Mouse (Mus musculus): ENCODE measurements around the gene Ccr4. TPM values are rescaled to one million over a fixed set of nuclear protein-coding genes. Genes with fewer than 3 reads are reported as not detected.

Ccr4 gene
- not detected for polyA plus RNA-seq (2021)

DNA sequence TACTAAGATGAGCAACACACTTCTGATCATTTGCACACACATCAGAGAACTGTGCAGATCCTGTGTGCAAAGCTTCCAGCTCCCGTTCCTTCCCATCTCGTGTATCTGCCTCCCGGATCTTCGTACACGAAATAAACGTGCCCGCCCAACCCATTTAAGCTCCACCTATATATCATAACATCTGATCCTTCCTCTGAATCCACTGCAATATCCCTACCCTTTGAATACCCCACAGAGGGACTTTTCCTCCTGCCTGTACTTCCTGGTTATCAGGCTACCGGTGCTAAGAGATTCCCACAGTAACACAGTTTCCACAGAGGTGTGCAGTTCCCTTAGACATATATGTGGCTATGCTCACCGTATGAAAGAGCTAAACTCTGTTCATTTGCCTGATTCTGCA is at the start of gene Ccr4:
Gene Ccr4, minus strand, starts transcription at position 101 of the 400 bp plus-strand sequence.
- in situ Hi-C loops (cut with MboI; ENCODE audit: low pct_unique_long_range_greater_than_20kb): loop anchor here (5.0 kb wide), 1 partner anchor 77 kb away; no protein-coding TSS in a partner anchor
- ATAC-seq (no peak), DNase-seq (ENCODE audit: low read depth, low spot score) (no peak)
- no peak for TF ChIP-seq CTCF (IDR thresholded peaks at IDR 0.05)
- POLR2A ChIA-PET: no interaction called here
- H3K27me3 ChIP-seq: no peaks in the 10 kb centered on the region
- CTCF ChIA-PET: interaction anchor here (1.1 kb wide), 1 partner anchor 62 kb away, joined by 3 read pairs; no protein-coding TSS in a partner anchor

DNA sequence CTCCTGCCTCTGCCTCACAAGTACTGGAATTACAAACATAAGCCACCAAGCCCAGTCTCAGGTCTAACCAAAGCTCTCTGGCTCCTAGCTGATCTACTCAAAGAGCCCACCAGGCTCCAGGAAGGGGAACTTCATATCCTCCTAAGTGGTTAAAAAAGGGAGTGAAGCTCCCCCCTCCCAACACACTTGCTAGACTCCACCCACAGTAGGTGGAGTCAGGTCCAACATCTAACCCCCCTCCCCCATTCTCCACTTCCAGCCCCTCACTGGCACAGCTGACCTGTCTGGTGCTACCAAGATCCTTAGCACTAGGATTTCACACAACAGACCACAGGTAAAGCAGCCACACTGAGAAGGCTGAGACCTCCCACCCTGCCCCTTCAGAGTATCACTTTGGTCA is 49.1 kb upstream of the Ccr4 start:
- H3K27me3 ChIP-seq: no peaks in the 10 kb centered on the region
- ChIA-PET POLR2A (no interaction called here), CTCF (no interaction called here)
- no peak for TF ChIP-seq CTCF (IDR thresholded peaks at IDR 0.05)
- in situ Hi-C loops (cut with MboI; ENCODE audit: low pct_unique_long_range_greater_than_20kb): no loop called here
- DNase-seq (ENCODE audit: low read depth, low spot score) (no peak), ATAC-seq (no peak)

DNA sequence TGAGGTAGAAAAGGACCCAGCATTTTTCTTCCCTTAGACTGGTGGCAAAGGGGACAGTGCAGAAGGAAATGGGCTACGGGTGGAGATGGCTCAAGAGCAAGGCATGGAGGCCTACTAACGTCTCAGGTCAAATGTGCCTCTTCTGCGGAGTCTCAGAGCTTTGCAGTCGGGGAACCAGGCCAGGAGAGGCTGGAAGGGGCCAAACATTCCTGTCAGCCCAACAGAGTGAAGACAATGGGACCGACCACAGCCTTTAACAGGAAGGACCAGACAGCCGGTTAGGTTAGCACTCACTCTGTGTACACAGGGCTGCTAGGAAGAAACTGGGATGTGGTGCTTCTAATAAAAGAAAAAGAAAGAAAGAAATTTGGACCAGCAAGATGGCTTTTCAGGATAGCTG is 45.3 kb upstream of the Ccr4 start:
- no peaks in the 10 kb centered on the region for H3K27me3 ChIP-seq
- DNase-seq (ENCODE audit: low read depth, low spot score) (no peak), ATAC-seq (no peak)
- in situ Hi-C loops (cut with MboI; ENCODE audit: low pct_unique_long_range_greater_than_20kb): no loop called here
- CTCF ChIA-PET: interaction anchor here (0.6 kb wide), 1 partner anchor 537 kb away, joined by 3 read pairs; no protein-coding TSS in a partner anchor
- TF ChIP-seq CTCF (IDR thresholded peaks at IDR 0.05): no peak
- POLR2A ChIA-PET: no interaction called here

DNA sequence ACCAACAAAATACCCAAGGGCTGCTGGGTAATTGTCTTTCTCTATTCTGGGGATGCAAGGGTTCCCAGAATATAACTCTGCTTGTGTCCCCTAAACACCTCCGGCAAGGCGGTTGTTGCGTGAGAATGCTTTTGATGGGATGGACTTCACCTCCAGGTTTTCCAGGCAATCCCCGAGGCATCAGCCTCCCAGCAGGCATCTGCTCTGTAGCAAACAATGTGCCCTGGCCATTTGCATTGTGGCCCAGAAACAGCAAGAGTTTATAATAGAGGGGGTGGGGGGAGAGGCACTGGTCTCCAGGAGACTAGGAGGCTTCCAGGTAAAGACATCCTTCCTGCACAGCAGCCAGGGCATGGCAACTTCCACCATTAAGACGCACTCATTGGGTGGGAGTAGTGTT is 44.4 kb upstream of the Ccr4 start:
- no peak for DNase-seq (ENCODE audit: low read depth, low spot score)
- CTCF ChIA-PET: no interaction called here
- H3K27me3 ChIP-seq: no peaks in the 10 kb centered on the region
- in situ Hi-C loops (cut with MboI; ENCODE audit: low pct_unique_long_range_greater_than_20kb): no loop called here
- TF ChIP-seq CTCF (IDR thresholded peaks at IDR 0.05): no peak
- ATAC-seq: no peak
- POLR2A ChIA-PET: no interaction called here

DNA sequence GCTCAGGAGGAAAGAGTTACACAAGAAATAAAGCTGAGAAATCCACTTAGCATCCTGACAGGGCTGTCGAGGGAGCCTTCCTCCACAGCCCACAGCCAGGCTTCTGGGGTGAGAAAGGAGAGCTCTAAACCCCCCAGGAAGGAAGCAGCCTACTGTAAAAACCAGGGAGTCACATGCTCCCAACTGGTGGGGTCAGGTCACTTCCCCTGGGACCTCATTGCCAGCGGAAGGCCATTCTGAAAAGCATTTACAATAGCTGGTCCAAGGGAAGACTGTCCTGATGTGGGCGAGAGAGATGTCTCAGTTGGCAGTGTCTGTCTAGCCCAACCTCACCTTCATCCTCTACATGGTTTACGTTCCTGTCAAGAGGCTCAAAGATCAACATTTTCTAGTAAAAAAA is 43.8 kb upstream of the Ccr4 start:
- TF ChIP-seq CTCF (IDR thresholded peaks at IDR 0.05): no peak
- in situ Hi-C loops (cut with MboI; ENCODE audit: low pct_unique_long_range_greater_than_20kb): no loop called here
- DNase-seq (ENCODE audit: low read depth, low spot score) (no peak), ATAC-seq (no peak)
- ChIA-PET CTCF (no interaction called here), POLR2A (no interaction called here)
- H3K27me3 ChIP-seq: no peaks in the 10 kb centered on the region

DNA sequence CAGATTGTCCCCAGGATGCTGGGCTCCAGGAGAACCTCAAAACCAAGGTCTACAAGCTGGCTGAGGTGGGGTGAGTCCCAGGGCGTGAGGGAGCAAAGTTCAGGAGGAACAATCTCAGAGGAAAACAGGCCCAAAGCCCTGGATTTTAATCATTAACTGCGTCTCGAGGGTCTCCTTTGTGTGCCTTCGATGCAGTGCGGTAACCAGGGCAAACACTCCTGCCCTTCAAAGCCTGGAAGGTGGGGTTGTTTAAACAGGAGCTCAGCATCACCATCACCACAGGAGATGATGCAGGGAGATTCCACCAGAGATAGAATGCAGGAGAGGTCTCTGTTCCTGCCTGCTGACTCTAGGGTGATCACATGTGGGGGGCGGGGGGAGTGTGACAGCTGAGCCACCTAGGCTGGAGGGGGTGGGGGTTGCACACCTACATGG is 42.9 kb upstream of the Ccr4 start:
- TF ChIP-seq CTCF (IDR thresholded peaks at IDR 0.05): no peak
- H3K27me3 ChIP-seq: no peaks in the 10 kb centered on the region
- ATAC-seq (no peak), DNase-seq (ENCODE audit: low read depth, low spot score) (no peak)
- in situ Hi-C loops (cut with MboI; ENCODE audit: low pct_unique_long_range_greater_than_20kb): no loop called here
- ChIA-PET POLR2A (no interaction called here), CTCF (no interaction called here)

DNA sequence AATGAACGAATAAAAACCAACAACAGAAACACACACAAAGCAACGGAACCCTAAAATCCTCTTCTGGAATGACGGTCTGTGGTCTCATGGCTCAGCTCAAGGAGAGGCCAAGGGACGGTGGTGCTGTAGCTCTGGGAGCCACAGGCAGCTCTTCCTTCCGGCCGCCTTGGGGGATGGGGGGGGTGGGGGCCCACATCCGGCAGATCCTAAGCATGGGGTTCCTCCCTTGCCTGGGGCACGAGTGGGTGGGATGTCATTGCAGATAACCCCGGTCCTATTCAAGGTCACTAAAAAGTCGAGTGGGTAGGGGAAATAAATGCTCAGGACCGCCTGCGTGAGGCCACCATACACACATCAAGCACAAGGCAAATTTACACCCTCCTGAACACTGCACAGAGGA is 42.0 kb upstream of the Ccr4 start:
- ATAC-seq: no peak
- ChIA-PET CTCF (interaction anchor here (0.6 kb wide), 1 partner anchor 50 kb away, joined by 3 read pairs; no protein-coding TSS in a partner anchor), POLR2A (no interaction called here)
- DNase-seq (ENCODE audit: low read depth, low spot score): no peak
- TF ChIP-seq CTCF (IDR thresholded peaks at IDR 0.05): no peak
- no peaks in the 10 kb centered on the region for H3K27me3 ChIP-seq
- in situ Hi-C loops (cut with MboI; ENCODE audit: low pct_unique_long_range_greater_than_20kb): no loop called here

DNA sequence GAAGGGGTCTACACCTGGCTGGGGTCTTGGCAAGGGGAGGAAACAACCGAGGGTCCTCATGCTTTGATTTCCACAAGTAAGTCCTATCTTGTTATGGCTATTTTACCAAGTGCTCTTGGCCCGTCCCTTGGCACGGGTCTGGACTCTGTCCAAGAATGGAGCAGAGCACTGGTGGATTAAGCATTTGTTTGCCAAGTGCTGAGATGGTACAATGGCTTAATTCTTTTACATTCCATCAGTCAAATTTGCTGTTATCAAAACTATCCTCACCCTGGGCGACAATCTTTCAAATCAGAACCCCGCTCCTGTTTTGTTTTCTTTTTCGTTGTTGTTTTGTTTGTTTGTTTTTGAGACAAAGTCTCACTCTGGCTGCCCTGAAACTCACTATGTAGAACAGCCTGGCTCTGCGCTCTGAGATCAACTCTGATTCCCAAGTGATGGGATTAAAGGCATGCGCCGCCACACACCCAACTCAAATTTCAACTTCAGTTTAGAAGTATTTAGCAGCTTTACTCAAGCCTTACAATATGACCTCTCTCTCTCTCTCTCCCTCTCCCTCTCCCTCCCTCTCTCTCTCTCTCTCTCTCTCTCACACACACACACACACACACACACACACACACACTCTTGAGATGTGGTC is 40.2 kb upstream of the Ccr4 start:
- no peaks in the 10 kb centered on the region for H3K27me3 ChIP-seq
- ChIA-PET POLR2A (no interaction called here), CTCF (no interaction called here)
- DNase-seq (ENCODE audit: low read depth, low spot score) (no peak), ATAC-seq (no peak)
- TF ChIP-seq CTCF (IDR thresholded peaks at IDR 0.05): no peak
- in situ Hi-C loops (cut with MboI; ENCODE audit: low pct_unique_long_range_greater_than_20kb): no loop called here

DNA sequence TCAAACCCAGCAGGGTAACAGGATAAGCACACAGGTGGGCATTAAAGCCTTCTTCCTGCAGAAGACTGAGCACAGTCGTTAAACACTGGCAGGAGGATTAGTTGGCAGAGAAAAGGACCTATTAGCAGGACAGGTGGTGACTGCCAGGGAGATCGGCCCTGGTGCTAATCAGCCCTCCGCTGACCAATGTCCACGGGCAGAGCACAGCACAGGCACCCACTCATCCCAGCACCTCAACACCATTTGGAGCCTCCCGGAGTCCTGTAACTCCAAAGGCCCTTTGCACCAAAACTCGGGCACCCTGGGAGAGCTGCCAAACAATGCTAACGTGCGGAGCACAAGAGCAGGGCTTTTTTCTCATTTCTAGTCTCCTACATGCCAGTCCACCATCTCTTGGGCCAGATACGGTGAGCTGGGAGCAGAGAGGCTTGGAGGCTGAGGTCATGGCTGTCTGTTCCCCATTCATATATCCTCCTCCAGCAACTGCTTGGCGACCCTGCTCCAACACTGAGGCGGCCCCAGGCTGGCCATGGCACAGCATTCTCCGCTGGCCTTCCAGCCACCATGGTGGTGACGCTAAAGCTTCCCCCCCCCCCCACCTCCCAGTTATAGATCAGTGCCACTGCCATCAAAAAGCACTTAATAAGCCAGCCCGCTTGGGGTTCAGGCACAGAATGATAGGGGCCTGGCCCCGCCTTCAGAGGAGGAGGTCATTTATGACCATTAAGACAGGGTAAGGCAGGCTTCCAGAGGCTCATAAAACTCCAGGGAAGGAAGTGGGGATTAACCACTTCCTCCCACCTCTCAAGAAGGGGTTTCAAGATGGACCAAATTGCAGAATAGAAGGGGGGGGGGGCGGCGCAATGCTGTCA is 39.4 kb upstream of the Ccr4 start:
- ChIA-PET CTCF (no interaction called here), POLR2A (no interaction called here)
- in situ Hi-C loops (cut with MboI; ENCODE audit: low pct_unique_long_range_greater_than_20kb): no loop called here
- DNase-seq (ENCODE audit: low read depth, low spot score) (no peak), ATAC-seq (no peak)
- H3K27me3 ChIP-seq: no peaks in the 10 kb centered on the region
- no peak for TF ChIP-seq CTCF (IDR thresholded peaks at IDR 0.05)

DNA sequence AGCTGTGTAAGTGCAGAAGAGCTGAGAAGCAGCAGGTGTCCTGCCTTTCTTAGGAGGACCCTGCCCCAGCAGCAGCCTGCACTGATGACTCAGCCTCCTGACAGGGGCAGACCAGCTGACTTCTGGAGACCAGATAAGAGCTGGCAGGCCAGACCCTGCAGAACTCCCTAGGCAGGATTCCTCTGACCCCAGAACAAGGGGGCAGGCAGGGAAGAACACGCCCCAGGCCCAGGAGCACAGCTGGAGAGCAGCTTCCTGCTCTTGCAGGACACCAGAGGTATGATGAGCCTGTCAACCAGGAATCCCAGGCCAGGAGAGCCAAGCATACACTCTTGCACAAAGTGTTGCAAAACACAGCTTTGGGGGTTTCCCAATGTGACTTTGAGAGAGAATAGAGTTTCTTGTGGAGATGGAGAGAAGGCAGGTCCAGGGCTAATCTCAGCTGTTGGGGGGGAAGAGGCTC is 36.6 kb upstream of the Ccr4 start:
- in situ Hi-C loops (cut with MboI; ENCODE audit: low pct_unique_long_range_greater_than_20kb): no loop called here
- peak; percentile 34 for DNase-seq (ENCODE audit: low read depth, low spot score)
- TF ChIP-seq CTCF (IDR thresholded peaks at IDR 0.05): no peak
- ChIA-PET POLR2A (interaction anchor here (0.6 kb wide), 1 partner anchor 9 kb away, joined by 3 read pairs; no protein-coding TSS in a partner anchor), CTCF (no interaction called here)
- peak; percentile 68 for ATAC-seq
- no peaks in the 10 kb centered on the region for H3K27me3 ChIP-seq

DNA sequence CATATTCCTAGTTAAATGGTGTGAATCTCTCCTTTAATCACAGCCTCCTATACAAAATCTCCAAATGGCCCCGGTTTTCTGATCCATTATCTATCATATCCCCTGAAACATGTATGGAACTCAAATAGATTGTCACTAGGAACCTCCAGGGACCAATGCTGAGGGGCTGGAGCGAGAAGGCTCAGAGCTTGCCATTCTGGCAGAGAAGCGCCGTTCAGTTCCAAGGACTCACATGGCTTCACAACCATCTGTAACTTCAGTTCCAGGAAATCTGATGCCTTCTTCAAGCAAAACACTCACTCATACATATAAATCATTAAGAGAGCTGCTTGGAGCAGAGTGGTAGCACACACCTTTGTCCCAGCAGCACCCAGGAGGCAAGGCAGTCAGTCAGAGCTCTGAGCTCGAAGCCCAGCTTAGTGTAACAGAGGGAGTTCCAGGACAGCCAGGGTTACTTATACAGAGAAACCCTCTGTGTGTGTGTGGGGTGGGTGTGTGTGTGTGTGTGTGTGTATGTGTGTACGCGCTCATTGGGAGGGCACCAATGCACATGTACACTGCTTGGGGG is 34.4 kb upstream of the Ccr4 start:
- no peak for TF ChIP-seq CTCF (IDR thresholded peaks at IDR 0.05)
- DNase-seq (ENCODE audit: low read depth, low spot score) (no peak), ATAC-seq (no peak)
- ChIA-PET CTCF (interaction anchor here (1.2 kb wide), 1 partner anchor 10 kb away, joined by 3 read pairs; no protein-coding TSS in a partner anchor), POLR2A (no interaction called here)
- in situ Hi-C loops (cut with MboI; ENCODE audit: low pct_unique_long_range_greater_than_20kb): no loop called here
- no peaks in the 10 kb centered on the region for H3K27me3 ChIP-seq
